Mouse (Mus musculus) intestine, embryonic 16.5 days (tissue): ENCODE measurements around the gene Poglut1. TPM values are rescaled to one million over a fixed set of nuclear protein-coding genes. Genes with fewer than 3 reads are reported as not detected.

Experiments used
- ATAC-seq: fragments of 200-750 bp; cut with Nextera tagmentation; 2 replicates; pipeline ENCODE4 v1.8.0; 2017; ENCODE audit warnings: moderate TSS enrichment, moderate library complexity
- H3K27ac ChIP-seq: fragments of 300-500 bp; sonication (generic); 2 replicates; pipeline ENCODE4 v1.5.1; 2014; ENCODE audit warnings: mild to moderate bottlenecking, low read length
- H3K27me3 ChIP-seq: fragments of 300-500 bp; sonication (generic); replicated peaks from 2 replicates; pipeline ENCODE4 v1.6.1; 2014; ENCODE audit warnings: low read length, control low read depth, mixed read lengths; ENCODE audit not compliant: control insufficient read depth, insufficient read depth
- H3K36me3 ChIP-seq: fragments of 300-500 bp; sonication (generic); 2 replicates; pipeline ENCODE4 v1.6.1; 2014; ENCODE audit warnings: low read length, control low read depth; ENCODE audit not compliant: control insufficient read depth, insufficient read depth
- H3K4me1 ChIP-seq: fragments of 300-500 bp; sonication (generic); 2 replicates; pipeline ENCODE4 v1.6.1; 2014; ENCODE audit warnings: low read length, control low read depth, mixed read lengths; ENCODE audit not compliant: control insufficient read depth, insufficient read depth
- H3K4me2 ChIP-seq: fragments of 300-500 bp; sonication (generic); 2 replicates; pipeline ENCODE4 v1.6.1; 2014; ENCODE audit warnings: low read depth, low read length, control low read depth
- H3K4me3 ChIP-seq: fragments of 300-500 bp; sonication (generic); 2 replicates; pipeline ENCODE4 v1.5.1; 2014; ENCODE audit warnings: mild to moderate bottlenecking, low read length
- H3K9ac ChIP-seq: fragments of 300-500 bp; sonication (generic); 2 replicates; pipeline ENCODE4 v1.6.1; 2014; ENCODE audit warnings: low read depth, low read length
- H3K9me3 ChIP-seq: fragments of 300-500 bp; sonication (generic); 2 replicates; pipeline ENCODE4 v1.6.1; 2016; ENCODE audit warnings: low read length, control low read depth; ENCODE audit not compliant: control insufficient read depth
- WGBS: fragments of 180-500 bp; shearing (Covaris S2); extraction: QIAGEN DNeasy Blood & Tissue Kit; methylation state at CpG from one replicate; pipeline ENCODE4 v1.1.7; 2014; 5-methylcytosine and 5-hydroxymethylcytosine counted together
- polyA plus RNA-seq: library from polyadenylated mRNA; unstranded; fragments of >200 nt; fragmentation: Nextera tagmentation; extraction: Ambion mirVana; gene quantifications from 2 replicates; pipeline ENCODE4 v1.2.1, GENCODE M21; 2015

Poglut1 gene
- polyA plus RNA-seq, 1 experiment from 2014 or later = 33.9 TPM

DNA sequence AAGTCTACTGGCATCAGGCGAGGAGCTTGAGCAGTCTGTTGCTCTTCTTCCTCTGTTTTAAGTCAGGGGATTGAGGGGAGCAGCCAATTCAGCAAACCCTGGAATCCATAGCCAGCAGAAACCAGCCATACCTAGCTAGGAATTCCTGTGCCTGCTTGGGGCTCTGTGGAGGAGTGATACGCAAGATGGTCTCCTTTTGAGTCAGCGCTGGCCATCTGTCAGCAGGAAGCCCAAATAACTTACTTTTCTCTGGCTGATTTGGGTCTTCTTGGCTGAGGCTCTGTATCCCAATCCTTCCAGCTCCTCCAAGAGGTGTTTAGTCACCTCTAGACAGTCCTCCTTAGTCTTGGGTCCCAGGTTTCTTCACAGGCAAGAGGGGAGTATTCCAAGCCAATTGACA is 5.9 kb upstream of the Poglut1 start:
- H3K36me3 ChIP-seq = no peaks in the 10 kb centered on the region
- H3K4me2 ChIP-seq = no peak overlapping the region
- WGBS = 84% methylated on average over 3 of the region's 3 CpGs
- no peak overlapping the region for H3K4me3 ChIP-seq
- peaks cover 8% of the 10 kb centered on the region; the same call in 1 of the 2 replicates for H3K27me3 ChIP-seq
- no peak overlapping the region for H3K9ac ChIP-seq
- no peaks in the 10 kb centered on the region for H3K4me1 ChIP-seq
- ATAC-seq = no peak
- no peaks in the 10 kb centered on the region for H3K9me3 ChIP-seq
- no peak overlapping the region for H3K27ac ChIP-seq

- Histone ChIP-seq H3K36me3 (0 out of 2 replicates have a peak, but pooled peaks cover 2% of the 10 kb centered on the region), H3K27me3 (peaks cover 2% of the 10 kb centered on the region; the same call in 1 of the 2 replicates), H3K4me3 (no peak overlapping the region), H3K27ac (no peak overlapping the region), H3K9me3 (no peaks in the 10 kb centered on the region), H3K9ac (no peak overlapping the region), H3K4me1 (peaks cover 14% of the 10 kb centered on the region; the same call in 1 of the 2 replicates), H3K4me2 (no peak overlapping the region)
- WGBS = 93% methylated on average over 1 of the region's 1 CpGs
- no peak for ATAC-seq
Observed at GRCm38 (mm10) chr16:38548000-38548399, 2.1 kb downstream of the Poglut1 start.

DNA sequence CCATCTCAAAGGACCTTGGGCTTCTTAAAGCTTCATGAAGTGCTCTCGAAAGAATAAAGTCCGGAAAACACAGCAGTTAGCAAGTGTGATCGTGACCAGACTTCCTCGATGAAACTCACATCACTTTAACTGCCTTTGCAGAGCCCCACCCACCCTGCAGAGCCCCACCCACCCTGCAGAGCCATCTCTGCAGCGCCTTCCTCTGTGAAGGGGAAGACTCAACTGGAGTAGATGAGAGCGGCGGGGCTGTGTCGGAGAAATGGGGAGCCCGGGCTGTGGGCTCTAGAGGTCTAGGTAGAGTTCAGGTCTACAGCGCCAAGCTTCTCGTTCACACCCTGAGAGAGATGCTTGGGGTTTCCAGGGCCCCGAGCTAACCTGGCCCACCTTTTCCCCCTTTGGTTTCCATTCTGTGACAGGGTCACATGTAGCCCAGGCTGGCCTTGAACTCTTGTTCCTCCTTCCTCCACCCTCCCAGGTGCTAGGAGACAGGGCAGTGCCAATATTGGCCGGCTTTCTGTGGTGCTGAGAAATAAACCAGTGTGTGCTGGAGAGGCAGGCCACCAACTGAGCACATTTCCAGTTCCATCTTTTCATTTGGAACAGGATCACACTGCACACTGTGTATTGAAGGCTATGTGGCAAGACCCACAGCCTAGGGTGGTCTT is 11.2 kb downstream of the Poglut1 start:
- ATAC-seq = no peak
- H3K36me3 ChIP-seq = peaks cover 3% of the 10 kb centered on the region; the same call in 1 of the 2 replicates
- H3K4me2 ChIP-seq = no peak overlapping the region
- H3K27me3 ChIP-seq = no peaks in the 10 kb centered on the region
- H3K4me3 ChIP-seq = no peak overlapping the region
- H3K9ac ChIP-seq = no peak overlapping the region
- H3K4me1 ChIP-seq = no peaks in the 10 kb centered on the region
- H3K27ac ChIP-seq = no peak overlapping the region
- no peaks in the 10 kb centered on the region for H3K9me3 ChIP-seq
- WGBS = 86% methylated on average over 13 of the region's 13 CpGs

DNA sequence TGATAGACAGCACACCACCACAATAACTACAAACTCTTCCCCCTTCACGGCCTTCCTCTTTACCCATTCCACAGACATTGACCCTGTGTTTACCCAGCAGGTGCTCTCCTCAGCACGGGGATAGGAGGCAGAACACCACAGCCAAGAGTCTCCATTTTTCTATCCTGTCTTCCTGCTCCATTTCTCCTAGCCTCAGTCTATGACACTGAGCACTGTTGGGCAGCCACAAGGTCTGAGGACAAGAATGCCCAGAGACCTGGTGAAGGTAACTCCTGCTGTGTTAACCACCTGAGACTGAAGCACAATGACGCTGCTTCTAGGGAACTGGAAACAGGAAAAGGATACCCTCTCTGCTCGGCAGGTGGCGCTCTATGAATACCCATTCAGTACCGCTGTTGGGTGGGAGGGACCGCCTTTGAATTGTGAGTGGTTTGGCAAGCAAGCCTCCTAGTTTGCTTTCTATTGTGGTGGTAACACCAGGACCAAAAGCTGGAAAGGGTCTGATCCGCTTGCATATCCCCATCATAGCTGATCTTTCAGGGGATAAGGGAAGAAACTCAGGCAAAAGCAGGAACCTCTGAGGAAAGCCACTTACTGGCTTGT is 13.4 kb downstream of the Poglut1 start:
- Histone ChIP-seq H3K27me3 (no peaks in the 10 kb centered on the region), H3K4me2 (no peak overlapping the region), H3K9me3 (no peaks in the 10 kb centered on the region), H3K4me3 (no peak overlapping the region), H3K36me3 (peaks cover under 1% of the 10 kb centered on the region; the same call in 1 of the 2 replicates), H3K27ac (no peak overlapping the region), H3K9ac (no peak overlapping the region), H3K4me1 (no peaks in the 10 kb centered on the region)
- ATAC-seq = peak; percentile 69
- 43% methylated on average over 8 of the region's 8 CpGs for WGBS

DNA sequence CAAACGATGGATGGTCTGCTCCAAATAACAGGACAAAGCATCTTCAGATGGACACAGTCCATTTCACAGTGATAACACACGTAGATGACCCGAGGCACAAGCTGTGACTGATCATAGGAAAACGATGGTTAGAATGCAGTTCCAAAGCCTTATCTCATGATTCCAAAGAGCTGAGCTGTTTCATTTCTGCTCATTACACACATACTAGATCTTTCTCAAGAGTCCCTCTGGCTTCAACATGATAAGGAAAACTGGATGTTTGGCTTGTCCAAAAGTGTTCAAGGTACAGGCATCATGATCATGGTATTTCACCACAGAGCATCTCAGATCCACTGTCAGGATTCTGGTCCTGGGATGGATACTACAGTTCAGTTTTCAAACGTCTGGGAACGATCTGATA is 23.8 kb downstream of the Poglut1 start:
- Histone ChIP-seq H3K9me3 (no peaks in the 10 kb centered on the region), H3K27ac (no peak overlapping the region), H3K9ac (no peak overlapping the region), H3K36me3 (peaks cover 2% of the 10 kb centered on the region; the same call in 1 of the 2 replicates), H3K27me3 (no peaks in the 10 kb centered on the region), H3K4me1 (peaks cover 11% of the 10 kb centered on the region), H3K4me3 (no peak overlapping the region), H3K4me2 (no peak overlapping the region)
- WGBS = 89% methylated on average over 6 of the region's 6 CpGs
- no peak for ATAC-seq

DNA sequence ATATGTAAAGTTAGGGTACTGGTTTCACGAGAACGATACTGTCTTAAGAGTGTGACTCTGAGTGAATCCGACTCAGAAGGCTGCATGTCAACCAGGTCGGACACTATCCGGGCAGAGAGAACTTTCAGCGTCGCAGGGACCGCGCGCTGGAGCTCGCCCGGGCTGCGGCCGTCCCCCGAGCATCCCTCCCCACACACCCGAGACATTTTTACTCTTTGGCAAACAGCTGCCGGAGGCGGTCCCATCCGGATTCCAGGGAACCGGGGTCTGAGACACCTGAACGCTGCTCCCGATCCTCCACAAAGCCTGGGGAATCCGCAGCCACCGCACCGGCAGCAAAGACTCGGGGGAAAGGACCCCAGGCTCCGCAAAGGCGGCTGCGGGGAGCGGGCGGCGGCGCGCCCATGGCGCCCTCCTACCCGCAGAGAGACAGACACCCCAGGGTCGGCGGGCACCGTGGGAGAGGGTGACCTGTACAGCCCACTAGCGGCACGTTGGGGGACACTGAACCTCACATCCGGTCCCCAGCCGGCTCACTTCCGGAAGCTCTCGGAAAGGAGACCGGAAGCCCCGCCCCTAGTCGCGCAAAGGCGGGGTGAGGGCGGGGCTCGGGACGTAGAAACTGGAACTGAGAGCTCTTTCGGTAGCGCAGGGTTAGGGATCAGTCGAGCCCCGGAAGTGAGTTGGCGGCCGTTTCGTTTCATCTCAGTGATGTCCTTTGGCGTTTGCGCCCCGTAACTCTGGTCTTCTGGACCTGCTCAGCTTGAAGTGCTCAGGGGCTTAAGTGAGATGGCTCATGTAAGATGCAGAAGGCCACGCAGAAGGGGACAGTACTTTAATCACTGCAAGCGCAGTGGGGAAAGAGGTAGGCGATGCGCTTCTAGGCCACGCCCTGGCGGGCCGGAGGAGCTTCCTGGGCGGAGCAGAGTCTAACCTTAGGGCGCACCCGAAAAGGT is 27.7 kb downstream of the Poglut1 start, which contains the start of gene Timmdc1:
Gene Timmdc1, minus strand, starts transcription at position 535 of the 956 bp plus-strand sequence.
- peak within 1 kb of the TSS; percentile 60 for H3K4me2 ChIP-seq
- H3K9me3 ChIP-seq = no peaks in the 10 kb centered on the region
- H3K9ac ChIP-seq = peak within 1 kb of the TSS; percentile 97
- ATAC-seq = peak; percentile 98
- H3K27ac ChIP-seq = peak within 1 kb of the TSS; percentile 94
- H3K4me1 ChIP-seq = peaks cover 11% of the 10 kb centered on the region
- peak within 1 kb of the TSS; percentile 99 for H3K4me3 ChIP-seq
- H3K36me3 ChIP-seq = peaks cover 2% of the 10 kb centered on the region; the same call in 1 of the 2 replicates
- no peaks in the 10 kb centered on the region for H3K27me3 ChIP-seq
- under 1% methylated on average over 73 of the region's 73 CpGs for WGBS

- WGBS = 27% methylated on average over 8 of the region's 8 CpGs
- no peak for ATAC-seq
- Histone ChIP-seq H3K9ac (peak overlapping the region; percentile 61; the same call in 1 of the 2 replicates), H3K9me3 (no peaks in the 10 kb centered on the region), H3K4me2 (peak overlapping the region; percentile 60), H3K36me3 (peaks cover 4% of the 10 kb centered on the region; the same call in 1 of the 2 replicates), H3K4me3 (peak overlapping the region; percentile 99), H3K27me3 (no peaks in the 10 kb centered on the region), H3K27ac (no peak overlapping the region), H3K4me1 (peaks cover 11% of the 10 kb centered on the region)
Observed at GRCm38 (mm10) chr16:38521211-38521987, 28.7 kb downstream of the Poglut1 start.

- WGBS = 94% methylated on average over 2 of the region's 2 CpGs
- Histone ChIP-seq H3K9ac (no peak overlapping the region), H3K4me1 (peaks cover 11% of the 10 kb centered on the region), H3K9me3 (no peaks in the 10 kb centered on the region), H3K4me3 (no peak overlapping the region), H3K36me3 (peaks cover 4% of the 10 kb centered on the region; the same call in 1 of the 2 replicates), H3K27ac (no peak overlapping the region), H3K4me2 (no peak overlapping the region), H3K27me3 (no peaks in the 10 kb centered on the region)
- ATAC-seq = no peak
Observed at GRCm38 (mm10) chr16:38519140-38519539, 30.9 kb downstream of the Poglut1 start.
